Mouse (Mus musculus) bone marrow, adult 2 months (tissue): ENCODE results near the gene Kif1b.

Experiments
- CTCF ChIP-seq: fragments of 200-500 bp; IDR thresholded peaks from 2 replicates; pipeline ENCODE4 v1.5.1; 2011; ENCODE audit warnings: low read length, control low read depth; ENCODE audit not compliant: control insufficient read depth, insufficient read depth
- POLR2A ChIP-seq: fragments of 200-500 bp; IDR thresholded peaks from 2 replicates; pipeline ENCODE4 v1.6.1; 2011; ENCODE audit warnings: low read depth, mild to moderate bottlenecking, control low read depth, low read length, borderline replicate concordance; ENCODE audit not compliant: control insufficient read depth

- TF ChIP-seq CTCF (peak; percentile 83), POLR2A (peak; percentile 22; the same call in 1 of the 2 replicates)
Observed at GRCm38 (mm10) chr4:149136982-149137770, 170.3 kb downstream of the Kif1b start, which contains the start of gene Cenps.
